Mouse (Mus musculus) adrenal gland, postnatal 36 days (tissue): ENCODE data around the gene Kif20b. TPM values are rescaled to one million over a fixed set of nuclear protein-coding genes. Genes with fewer than 3 reads are reported as not detected.

Experiments
- DNase-seq, 2 experiments: peaks; one replicate each; pipeline ENCODE4 v3.0.0; 2021; ENCODE audit warnings: mixed read lengths in 1 of 2
- long read RNA-seq, 2 experiments: library from polyadenylated mRNA; stranded (forward); transcript quantifications; one replicate each; pipeline ENCODE4 v2.0.0; 2021; ENCODE audit warnings: borderline sequencing depth in 2 of 2
- total RNA-seq, 2 experiments: library from RNA; stranded (reverse); gene quantifications; 2 replicates each; pipeline ENCODE4 v1.2.3; 2021

Gene Kif20b
- 1 to 10 TPM; 3.9 to 6.1 TPM for total RNA-seq
- long read RNA-seq, experiment 1: 0 reads
- long read RNA-seq, experiment 2: 0 reads

- peak; percentile 95 to 97 for DNase-seq
Measured at GRCm38 (mm10) chr19:34921652-34922602, at the start of gene Kif20b. Kif20b (plus strand) TSS chr19:34922361.

- no peak for DNase-seq
Measured at GRCm38 (mm10) chr19:34876676-34877075, 45.5 kb upstream of the Kif20b start.

GRCm38 (mm10) chr19:34877898-34878602 lies 44.1 kb upstream of the Kif20b start:
- DNase-seq: peak; percentile 90 to 92

GRCm38 (mm10) chr19:34878603-34879541 lies 43.3 kb upstream of the Kif20b start, which contains the start of gene Pank1:
Pank1 (minus strand) TSS chr19:34879455.
- peak; percentile 85 for DNase-seq

- DNase-seq: no peak
Measured at GRCm38 (mm10) chr19:34879624-34880023, 42.5 kb upstream of the Kif20b start.

- peak; percentile 44 to 56 for DNase-seq
Measured at GRCm38 (mm10) chr19:34881160-34881559, 41.0 kb upstream of the Kif20b start.

- no peak for DNase-seq
Measured at GRCm38 (mm10) chr19:34882443-34882842, 39.7 kb upstream of the Kif20b start.

GRCm38 (mm10) chr19:34883526-34884224 lies 38.5 kb upstream of the Kif20b start:
- no peak for DNase-seq

GRCm38 (mm10) chr19:34886324-34886723 lies 35.8 kb upstream of the Kif20b start:
- no peak for DNase-seq

- no peak for DNase-seq
Measured at GRCm38 (mm10) chr19:34890981-34891380, 31.2 kb upstream of the Kif20b start.

GRCm38 (mm10) chr19:34891590-34891989 lies 30.6 kb upstream of the Kif20b start:
- DNase-seq: no peak

GRCm38 (mm10) chr19:34895082-34895481 lies 27.1 kb upstream of the Kif20b start:
- no peak for DNase-seq

- peak; percentile 45 to 59 for DNase-seq
Measured at GRCm38 (mm10) chr19:34897082-34897965, 24.8 kb upstream of the Kif20b start.

- peak; percentile 79 to 82 for DNase-seq
Measured at GRCm38 (mm10) chr19:34898941-34899340, 23.2 kb upstream of the Kif20b start.

GRCm38 (mm10) chr19:34901266-34901665 lies 20.9 kb upstream of the Kif20b start:
- DNase-seq: no peak

GRCm38 (mm10) chr19:34901735-34902134 lies 20.4 kb upstream of the Kif20b start:
- DNase-seq: no peak

GRCm38 (mm10) chr19:34904032-34904431 lies 18.1 kb upstream of the Kif20b start:
- no peak for DNase-seq

- no peak for DNase-seq
Measured at GRCm38 (mm10) chr19:34905424-34905823, 16.7 kb upstream of the Kif20b start.

- no peak for DNase-seq
Measured at GRCm38 (mm10) chr19:34906772-34907171, 15.4 kb upstream of the Kif20b start.

GRCm38 (mm10) chr19:34912366-34912765 lies 9.8 kb upstream of the Kif20b start:
- DNase-seq: no peak
